Mouse (Mus musculus): ENCODE measurements around the gene Pdhb. TPM values are rescaled to one million over a fixed set of nuclear protein-coding genes. Genes with fewer than 3 reads are reported as not detected.
"Not testable (repeated sequence)": the region's sequence is repeated elsewhere in the genome, so short reads cannot be mapped to it uniquely, and the experiment has no call there.

The Pdhb gene
- polyA plus RNA-seq, 1 experiment from 2014 or later: 213 TPM

- Histone ChIP-seq H3K27ac (no peak overlapping the region), H3K27me3 (ENCODE audit: insufficient read depth, poor library complexity, severe bottlenecking) (no peaks in the 10 kb centered on the region), H3K9me3 (peaks cover 3% of the 10 kb centered on the region; the same call in 1 of the 2 replicates), H3K4me1 (replicated peaks) (peaks cover 4% of the 10 kb centered on the region; the same call in 1 of the 2 replicates), H3K4me3 (no peak overlapping the region), H3K36me3 (no peaks in the 10 kb centered on the region)
- 75% methylated on average over 4 of the region's 4 CpGs for WGBS
- no peak for DNase-seq (ENCODE audit: low spot score)
Measured at GRCm38 (mm10) chr14:8180371-8181035, 7.7 kb upstream of the Pdhb start.

- DNase-seq (ENCODE audit: low spot score): peak; percentile 34
- Histone ChIP-seq H3K27ac (no peak overlapping the region), H3K4me1 (replicated peaks) (peaks cover 14% of the 10 kb centered on the region), H3K9me3 (no peaks in the 10 kb centered on the region), H3K4me3 (no peak overlapping the region), H3K36me3 (no peaks in the 10 kb centered on the region), H3K27me3 (ENCODE audit: insufficient read depth, poor library complexity, severe bottlenecking) (no peaks in the 10 kb centered on the region)
- WGBS: 63% methylated on average over 5 of the region's 5 CpGs
Measured at GRCm38 (mm10) chr14:8176251-8176650, 3.4 kb upstream of the Pdhb start.

GRCm38 (mm10) chr14:8174634-8175033, 1.8 kb upstream of the Pdhb start:
- no peak overlapping the region for H3K27ac ChIP-seq
- H3K4me3 ChIP-seq: no peak overlapping the region
- peaks cover 15% of the 10 kb centered on the region for H3K36me3 ChIP-seq
- no peak for DNase-seq (ENCODE audit: low spot score)
- peaks cover 14% of the 10 kb centered on the region for H3K4me1 ChIP-seq (replicated peaks)
- 85% methylated on average over 5 of the region's 5 CpGs for WGBS
- no peaks in the 10 kb centered on the region for H3K27me3 ChIP-seq (ENCODE audit: insufficient read depth, poor library complexity, severe bottlenecking)
- no peaks in the 10 kb centered on the region for H3K9me3 ChIP-seq

- H3K4me1 ChIP-seq (replicated peaks): peaks cover 14% of the 10 kb centered on the region
- H3K27ac ChIP-seq: peak overlapping the region; percentile 95
- WGBS: 41% methylated on average over 7 of the region's 7 CpGs
- H3K9me3 ChIP-seq; H3K27me3 ChIP-seq (ENCODE audit: insufficient read depth, poor library complexity, severe bottlenecking); DNase-seq (ENCODE audit: low spot score): not testable (repeated sequence)
- peak overlapping the region; percentile 95 for H3K4me3 ChIP-seq
- H3K36me3 ChIP-seq: peaks cover 25% of the 10 kb centered on the region
Measured at GRCm38 (mm10) chr14:8173542-8174250, 871 bp upstream of the Pdhb start.

- peaks cover 88% of the 10 kb centered on the region for H3K36me3 ChIP-seq
Measured at GRCm38 (mm10) chr14:8164463-8164862, 8.4 kb downstream of the Pdhb start.

GRCm38 (mm10) chr14:8161777-8162176, 11.0 kb downstream of the Pdhb start:
- no peaks in the 10 kb centered on the region for H3K4me1 ChIP-seq (replicated peaks)
- no peak for DNase-seq (ENCODE audit: low spot score)
- peaks cover 61% of the 10 kb centered on the region for H3K36me3 ChIP-seq
- WGBS: 84% methylated on average over 2 of the region's 2 CpGs
- no peak overlapping the region for H3K27ac ChIP-seq
- H3K27me3 ChIP-seq (ENCODE audit: insufficient read depth, poor library complexity, severe bottlenecking): no peaks in the 10 kb centered on the region
- no peaks in the 10 kb centered on the region for H3K9me3 ChIP-seq
- no peak overlapping the region for H3K4me3 ChIP-seq

More at GRCm38 (mm10) chr14:8164463-8164862, 8.4 kb downstream of the Pdhb start:
- DNase-seq (ENCODE audit: low spot score): no peak
- WGBS: 84% methylated on average over 7 of the region's 7 CpGs
- Histone ChIP-seq H3K27me3 (ENCODE audit: insufficient read depth, poor library complexity, severe bottlenecking) (no peaks in the 10 kb centered on the region), H3K9me3 (no peaks in the 10 kb centered on the region), H3K27ac (no peak overlapping the region), H3K4me3 (no peak overlapping the region), H3K4me1 (replicated peaks) (no peaks in the 10 kb centered on the region)

GRCm38 (mm10) chr14:8159141-8159540, 13.7 kb downstream of the Pdhb start:
- H3K4me1 ChIP-seq (replicated peaks): no peaks in the 10 kb centered on the region
- H3K9me3 ChIP-seq: no peaks in the 10 kb centered on the region
- H3K36me3 ChIP-seq: peaks cover 34% of the 10 kb centered on the region
- DNase-seq (ENCODE audit: low spot score): no peak
- 87% methylated on average over 3 of the region's 3 CpGs for WGBS
- no peaks in the 10 kb centered on the region for H3K27me3 ChIP-seq (ENCODE audit: insufficient read depth, poor library complexity, severe bottlenecking)
- no peak overlapping the region for H3K4me3 ChIP-seq
- no peak overlapping the region for H3K27ac ChIP-seq

- Histone ChIP-seq H3K36me3 (peaks cover 30% of the 10 kb centered on the region), H3K9me3 (no peaks in the 10 kb centered on the region), H3K27ac (no peak overlapping the region), H3K4me1 (replicated peaks) (no peaks in the 10 kb centered on the region), H3K4me3 (no peak overlapping the region), H3K27me3 (ENCODE audit: insufficient read depth, poor library complexity, severe bottlenecking) (no peaks in the 10 kb centered on the region)
- no peak for DNase-seq (ENCODE audit: low spot score)
- 90% methylated on average over 3 of the region's 3 CpGs for WGBS
Measured at GRCm38 (mm10) chr14:8158721-8159120, 14.1 kb downstream of the Pdhb start.

- Histone ChIP-seq H3K4me1 (replicated peaks) (no peaks in the 10 kb centered on the region), H3K9me3 (no peaks in the 10 kb centered on the region), H3K27ac (no peak overlapping the region), H3K4me3 (no peak overlapping the region), H3K27me3 (ENCODE audit: insufficient read depth, poor library complexity, severe bottlenecking) (no peaks in the 10 kb centered on the region), H3K36me3 (peaks cover 17% of the 10 kb centered on the region)
- WGBS: 41% methylated on average over 3 of the region's 3 CpGs
- no peak for DNase-seq (ENCODE audit: low spot score)
Measured at GRCm38 (mm10) chr14:8156947-8157346, 15.9 kb downstream of the Pdhb start.

GRCm38 (mm10) chr14:8154072-8154471, 18.8 kb downstream of the Pdhb start:
- H3K36me3 ChIP-seq: peaks cover 17% of the 10 kb centered on the region
- WGBS: 66% methylated on average over 3 of the region's 3 CpGs

GRCm38 (mm10) chr14:8151757-8152156, 21.1 kb downstream of the Pdhb start:
- no peaks in the 10 kb centered on the region for H3K4me1 ChIP-seq (replicated peaks)
- WGBS: 93% methylated on average over 5 of the region's 5 CpGs
- H3K9me3 ChIP-seq: no peaks in the 10 kb centered on the region
- H3K36me3 ChIP-seq: peaks cover 24% of the 10 kb centered on the region
- no peak overlapping the region for H3K27ac ChIP-seq
- no peaks in the 10 kb centered on the region for H3K27me3 ChIP-seq (ENCODE audit: insufficient read depth, poor library complexity, severe bottlenecking)
- DNase-seq (ENCODE audit: low spot score): no peak
- no peak overlapping the region for H3K4me3 ChIP-seq

More at GRCm38 (mm10) chr14:8154072-8154471, 18.8 kb downstream of the Pdhb start:
- H3K27ac ChIP-seq: no peak overlapping the region
- H3K9me3 ChIP-seq: no peaks in the 10 kb centered on the region
- DNase-seq (ENCODE audit: low spot score): no peak
- no peak overlapping the region for H3K4me3 ChIP-seq
- no peaks in the 10 kb centered on the region for H3K4me1 ChIP-seq (replicated peaks)
- no peaks in the 10 kb centered on the region for H3K27me3 ChIP-seq (ENCODE audit: insufficient read depth, poor library complexity, severe bottlenecking)

GRCm38 (mm10) chr14:8148842-8149241, 24.0 kb downstream of the Pdhb start:
- Histone ChIP-seq H3K27ac (no peak overlapping the region), H3K36me3 (peaks cover 48% of the 10 kb centered on the region), H3K9me3 (no peaks in the 10 kb centered on the region), H3K4me3 (no peak overlapping the region), H3K4me1 (replicated peaks) (no peaks in the 10 kb centered on the region), H3K27me3 (ENCODE audit: insufficient read depth, poor library complexity, severe bottlenecking) (no peaks in the 10 kb centered on the region)
- no peak for DNase-seq (ENCODE audit: low spot score)
- 86% methylated on average over 8 of the region's 8 CpGs for WGBS

- peaks cover 54% of the 10 kb centered on the region for H3K36me3 ChIP-seq
- DNase-seq (ENCODE audit: low spot score): no peak
- H3K27me3 ChIP-seq (ENCODE audit: insufficient read depth, poor library complexity, severe bottlenecking): no peaks in the 10 kb centered on the region
- no peaks in the 10 kb centered on the region for H3K4me1 ChIP-seq (replicated peaks)
- 88% methylated on average over 11 of the region's 11 CpGs for WGBS
- no peaks in the 10 kb centered on the region for H3K9me3 ChIP-seq
- no peak overlapping the region for H3K4me3 ChIP-seq
- H3K27ac ChIP-seq: no peak overlapping the region
Measured at GRCm38 (mm10) chr14:8146611-8147223, 26.1 kb downstream of the Pdhb start.

All from hindbrain, embryonic 10.5 days (tissue).